Mouse (Mus musculus): ENCODE measurements around the gene Arhgef3.

The Arhgef3 gene

DNA sequence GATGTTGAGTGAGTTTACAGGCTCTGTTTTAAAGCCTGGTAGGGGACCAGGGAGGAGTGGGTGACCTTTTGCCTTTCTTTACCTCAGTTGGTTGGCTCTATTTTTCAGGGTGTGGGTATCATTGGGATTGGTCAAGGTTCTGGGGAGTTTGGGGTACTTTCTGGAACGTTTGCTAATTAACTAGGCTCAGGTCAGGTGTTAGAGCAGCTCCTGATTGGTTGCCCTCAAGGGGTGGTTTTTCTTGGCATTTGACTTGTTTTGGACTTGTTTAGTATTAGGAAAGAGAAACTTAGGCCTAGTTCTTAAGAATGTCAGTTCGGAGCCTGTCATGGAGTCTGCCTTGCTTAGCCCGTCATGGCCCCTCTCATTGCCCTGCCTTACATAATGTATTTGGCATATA lies 322.1 kb downstream of the Arhgef3 start:
- DNase-seq: no peak

DNA sequence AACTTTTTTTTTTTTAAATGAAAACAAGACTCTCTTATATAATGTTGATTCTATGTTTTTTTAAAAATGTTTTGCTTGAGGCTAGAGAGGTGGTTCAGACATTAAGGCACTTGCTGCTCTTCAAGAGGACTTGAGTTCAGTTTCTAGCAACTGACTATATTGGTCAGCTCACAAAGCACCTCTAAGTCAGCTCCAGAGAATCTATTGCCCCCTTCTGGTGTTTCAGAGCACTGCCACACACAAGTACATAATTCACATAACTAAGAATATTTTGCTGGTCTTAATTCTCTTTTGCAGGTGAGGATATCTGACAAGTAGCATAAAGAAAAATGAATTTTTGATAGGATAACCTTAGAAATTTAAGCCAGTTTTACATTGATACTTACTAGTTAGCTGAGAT lies 326.2 kb downstream of the Arhgef3 start:
- DNase-seq: peak; percentile 18

DNA sequence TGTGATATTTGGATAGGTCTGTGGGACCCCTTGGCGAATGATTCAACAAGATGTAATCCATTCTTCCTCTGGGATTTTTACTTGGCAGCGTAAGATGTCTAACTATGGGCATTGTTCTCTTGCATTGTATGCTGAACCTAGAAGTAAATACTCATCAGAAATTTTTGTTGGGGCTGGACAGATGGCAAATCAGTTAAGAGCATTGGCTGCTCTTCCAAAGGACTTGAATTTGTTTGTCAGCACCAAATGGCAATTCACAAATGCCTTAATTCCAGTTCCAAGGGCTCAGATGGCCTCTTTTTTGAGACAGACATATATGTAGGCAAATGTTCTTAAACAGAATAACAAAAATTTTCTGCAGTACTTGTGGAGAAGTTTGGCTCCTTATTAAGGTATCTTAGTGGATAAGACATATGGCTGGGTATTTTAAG lies 330.2 kb downstream of the Arhgef3 start:
- DNase-seq: no peak

DNA sequence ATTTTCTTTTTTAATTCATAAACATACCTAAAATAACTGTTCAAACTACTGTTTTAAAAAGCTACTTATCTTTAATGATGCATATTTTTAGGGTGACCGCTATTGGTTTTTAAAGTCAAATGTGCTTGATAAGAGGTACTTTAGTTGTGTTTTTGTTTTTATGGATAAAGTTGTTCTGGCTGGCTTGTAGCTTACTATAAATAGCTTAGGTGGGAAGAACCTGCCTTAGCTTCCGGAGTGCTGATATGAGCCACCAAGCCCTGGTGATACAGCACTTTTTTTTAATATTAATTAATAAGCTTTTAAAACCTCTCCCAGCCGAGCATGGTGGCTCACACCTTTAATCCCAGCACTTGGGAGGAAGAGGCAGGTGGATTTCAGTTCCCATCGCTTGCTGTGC lies 332.3 kb downstream of the Arhgef3 start:
- no peak for DNase-seq

Measured in thymus, postnatal 14 days (tissue).